Mouse (Mus musculus) thymus, adult 2 months (tissue): ENCODE data around the gene Pxn. TPM values are rescaled to one million over a fixed set of nuclear protein-coding genes. Genes with fewer than 3 reads are reported as not detected.

Experiments
- DNase-seq: peaks from one replicate; pipeline ENCODE4 v3.0.0; 2021
- H3K27ac ChIP-seq: fragments of 200-500 bp; 2 replicates; pipeline ENCODE4 v1.5.1; 2012; ENCODE audit warnings: low read length, control low read depth; ENCODE audit not compliant: control insufficient read depth, insufficient read depth
- H3K27me3 ChIP-seq: fragments of 200-500 bp; 2 replicates; pipeline ENCODE4 v1.6.1; 2012; ENCODE audit warnings: mild to moderate bottlenecking, low read length, moderate library complexity, mixed read lengths; ENCODE audit not compliant: control insufficient read depth, insufficient read depth
- H3K36me3 ChIP-seq: fragments of 200-500 bp; 2 replicates; pipeline ENCODE4 v1.6.1; 2012; ENCODE audit warnings: mild to moderate bottlenecking, low read length, moderate library complexity; ENCODE audit not compliant: control insufficient read depth, insufficient read depth
- H3K4me1 ChIP-seq: fragments of 200-500 bp; replicated peaks from 2 replicates; pipeline ENCODE4 v1.6.1; 2012; ENCODE audit warnings: low read length; ENCODE audit not compliant: control insufficient read depth, insufficient read depth
- H3K4me3 ChIP-seq: fragments of 200-500 bp; 2 replicates; pipeline ENCODE4 v1.5.1; 2012; ENCODE audit warnings: mild to moderate bottlenecking, low read length, control low read depth, moderate library complexity; ENCODE audit not compliant: control insufficient read depth, insufficient read depth
- CTCF ChIP-seq: fragments of 200-500 bp; IDR thresholded peaks from 2 replicates; pipeline ENCODE4 v1.5.1; 2012; ENCODE audit warnings: mild to moderate bottlenecking, control low read depth, low read length, moderate library complexity, borderline replicate concordance; ENCODE audit not compliant: control insufficient read depth, poor library complexity, insufficient read depth; ENCODE audit errors: extremely low read depth
- POLR2A ChIP-seq: fragments of 200-500 bp; IDR thresholded peaks from 2 replicates; pipeline ENCODE4 v1.6.1; 2012; ENCODE audit warnings: mild to moderate bottlenecking, low read length, control low read depth, moderate library complexity; ENCODE audit not compliant: control insufficient read depth, poor library complexity, insufficient read depth; ENCODE audit errors: extremely low read depth
- WGBS: fragments of 180-500 bp; shearing (Covaris S2); methylation state at CpG from one replicate; pipeline ENCODE4 v1.1.7; 2018; 5-methylcytosine and 5-hydroxymethylcytosine counted together
- polyA plus RNA-seq: library from polyadenylated mRNA; depleted of rRNA; stranded (reverse); fragments of >200 nt; gene quantifications from 2 replicates; pipeline ENCODE4 v1.2.3, GENCODE M21; 2012

Pxn gene
- polyA plus RNA-seq, 1 experiment, result 161 TPM

DNA sequence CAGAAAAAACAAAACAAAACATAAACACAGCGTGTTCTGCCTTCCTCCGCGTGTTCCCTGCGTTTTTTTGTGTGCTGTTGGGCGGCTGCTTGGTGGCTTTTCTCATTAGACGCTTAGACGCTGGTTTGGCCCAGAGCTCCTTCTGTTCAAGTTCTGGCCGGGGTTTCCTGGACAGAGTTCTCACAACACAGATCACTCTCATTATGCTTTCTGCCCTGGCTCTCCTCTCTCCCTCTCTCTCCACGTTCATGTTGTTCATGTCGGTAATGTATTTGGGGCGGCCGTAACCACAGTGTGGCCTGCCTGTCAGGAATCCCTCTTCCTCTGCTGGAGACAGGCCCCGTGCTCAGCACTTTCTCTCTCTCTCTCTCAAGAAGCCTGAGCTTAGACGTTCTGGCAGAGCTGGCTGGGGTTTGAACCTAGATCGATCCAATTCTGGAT lies 2.9 kb downstream of the Pxn start:
- DNase-seq, result no peak
- no peak for TF ChIP-seq POLR2A
- no peak for TF ChIP-seq CTCF
- H3K36me3 ChIP-seq, result no peaks in the 10 kb centered on the region
- no peaks in the 10 kb centered on the region for H3K27me3 ChIP-seq
- H3K4me3 ChIP-seq, result 0 out of 2 replicates have a peak overlapping the region, but pooled peaks have one; percentile 1
- H3K4me1 ChIP-seq, result peaks cover 45% of the 10 kb centered on the region
- WGBS, result 14% methylated on average over 15 of the region's 15 CpGs
- no peak overlapping the region for H3K27ac ChIP-seq

DNA sequence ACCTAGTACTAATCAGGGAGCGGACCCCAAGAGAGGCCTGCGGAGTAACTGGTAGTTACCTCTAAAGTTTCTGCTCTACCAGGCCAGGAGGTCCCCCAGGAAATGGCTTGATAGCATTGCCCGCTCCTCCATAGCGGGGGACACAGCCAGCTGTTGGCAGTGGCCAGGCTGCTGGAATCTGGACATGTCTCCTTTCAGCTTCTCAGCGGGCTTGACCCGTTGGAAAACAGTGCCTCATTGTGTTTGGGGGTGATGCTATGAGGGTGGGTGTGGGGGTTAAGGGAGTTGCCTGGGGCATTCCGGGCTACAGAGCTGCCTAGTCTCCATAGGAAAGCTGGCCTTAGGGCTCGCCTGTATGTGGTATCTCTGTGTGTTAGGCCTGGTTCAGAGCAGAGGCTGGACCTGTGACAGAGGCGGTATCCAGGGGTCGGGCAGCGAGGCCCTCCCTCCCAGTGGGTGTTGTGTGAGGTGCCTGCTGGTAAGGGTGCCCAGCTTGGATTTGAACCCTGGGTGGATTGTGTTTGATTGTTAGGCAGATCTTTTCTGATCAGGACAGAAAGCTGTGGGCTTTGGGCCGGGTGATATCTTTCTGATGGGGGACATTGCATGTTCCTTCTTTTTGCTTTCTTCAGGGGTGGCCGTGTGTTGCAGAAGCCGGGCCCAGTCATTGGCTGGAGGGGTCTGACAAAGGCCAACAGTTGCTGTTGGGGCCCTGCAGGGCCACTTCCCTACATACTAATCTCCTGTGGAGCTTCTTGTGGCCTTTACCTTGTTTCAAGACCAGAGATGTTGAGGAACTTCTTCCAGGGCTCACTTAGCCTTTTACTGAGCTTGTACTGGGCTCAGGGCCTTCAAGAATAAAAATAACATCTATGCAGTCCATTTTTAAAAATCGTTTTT lies 3.6 kb downstream of the Pxn start:
- H3K4me1 ChIP-seq, result peaks cover 52% of the 10 kb centered on the region
- H3K36me3 ChIP-seq, result no peaks in the 10 kb centered on the region
- no peak overlapping the region for H3K4me3 ChIP-seq
- TF ChIP-seq CTCF (no peak), POLR2A (no peak)
- no peaks in the 10 kb centered on the region for H3K27me3 ChIP-seq
- DNase-seq, result no peak
- WGBS, result 76% methylated on average over 15 of the region's 15 CpGs
- no peak overlapping the region for H3K27ac ChIP-seq

- Histone ChIP-seq H3K27ac (no peak overlapping the region), H3K27me3 (no peaks in the 10 kb centered on the region), H3K36me3 (no peaks in the 10 kb centered on the region), H3K4me3 (no peak overlapping the region), H3K4me1 (peaks cover 71% of the 10 kb centered on the region)
- no peak for DNase-seq
- 52% methylated on average over 7 of the region's 7 CpGs for WGBS
- TF ChIP-seq POLR2A (no peak), CTCF (no peak)
Observed at GRCm38 (mm10) chr5:115512375-115512774, 5.9 kb downstream of the Pxn start.

- H3K4me3 ChIP-seq, result no peak overlapping the region
- no peaks in the 10 kb centered on the region for H3K36me3 ChIP-seq
- TF ChIP-seq CTCF (no peak), POLR2A (no peak)
- H3K4me1 ChIP-seq, result peaks cover 67% of the 10 kb centered on the region
- WGBS, result 97% methylated on average over 14 of the region's 14 CpGs
- H3K27ac ChIP-seq, result no peak overlapping the region
- no peak for DNase-seq
- H3K27me3 ChIP-seq, result no peaks in the 10 kb centered on the region
Observed at GRCm38 (mm10) chr5:115513246-115513645, 6.8 kb downstream of the Pxn start.

DNA sequence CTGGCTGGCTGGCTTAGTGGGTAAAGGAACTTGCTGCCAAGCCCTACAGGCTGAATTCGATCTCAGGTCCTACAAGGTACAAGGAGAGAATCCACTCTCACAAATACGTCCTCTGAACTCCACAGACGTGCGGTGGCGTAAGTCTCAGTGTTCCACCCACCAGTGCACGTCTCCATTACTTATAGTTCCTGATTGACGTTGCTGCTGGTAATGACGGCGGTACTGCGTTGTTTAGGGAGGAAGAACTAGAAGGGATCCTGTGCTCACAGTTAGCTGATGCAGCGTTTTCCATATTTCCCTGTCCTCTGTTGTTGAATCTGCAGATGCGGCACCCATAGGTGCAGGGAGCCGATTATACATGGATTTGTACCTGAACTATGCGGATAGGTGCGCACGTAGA lies 7.2 kb downstream of the Pxn start:
- Histone ChIP-seq H3K36me3 (no peaks in the 10 kb centered on the region), H3K27ac (no peak overlapping the region), H3K4me3 (no peak overlapping the region), H3K27me3 (no peaks in the 10 kb centered on the region), H3K4me1 (peaks cover 63% of the 10 kb centered on the region)
- TF ChIP-seq CTCF, result no peak
- no peak for TF ChIP-seq POLR2A
- DNase-seq, result no peak
- WGBS, result 97% methylated on average over 16 of the region's 16 CpGs

GRCm38 (mm10) chr5:115514346-115514745 lies 7.9 kb downstream of the Pxn start:
- no peak overlapping the region for H3K4me3 ChIP-seq
- TF ChIP-seq CTCF, result no peak
- TF ChIP-seq POLR2A, result no peak
- no peaks in the 10 kb centered on the region for H3K36me3 ChIP-seq
- no peak overlapping the region for H3K27ac ChIP-seq
- no peak for DNase-seq
- 88% methylated on average over 6 of the region's 6 CpGs for WGBS
- no peaks in the 10 kb centered on the region for H3K27me3 ChIP-seq
- H3K4me1 ChIP-seq, result peaks cover 63% of the 10 kb centered on the region
